Mouse (Mus musculus): ENCODE results near the gene Ddx28. TPM values are rescaled to one million over a fixed set of nuclear protein-coding genes. Genes with fewer than 3 reads are reported as not detected.

Gene Ddx28
- polyA plus RNA-seq, 1 experiment from 2014 or later: 19.7 TPM

- no peak overlapping the region for H3K4me2 ChIP-seq (replicated peaks)
- ATAC-seq (ENCODE audit: low FRiP score, low read depth): no peak
- WGBS: 85% methylated on average over 10 of the region's 10 CpGs
- H3K9me3 ChIP-seq: no peaks in the 10 kb centered on the region
- peaks cover 39% of the 10 kb centered on the region for H3K36me3 ChIP-seq
- peaks cover 45% of the 10 kb centered on the region for H3K4me1 ChIP-seq
- no peak overlapping the region for H3K9ac ChIP-seq
- H3K27ac ChIP-seq: no peak overlapping the region
- no peaks in the 10 kb centered on the region for H3K27me3 ChIP-seq
- no peak overlapping the region for H3K4me3 ChIP-seq
Observed at GRCm38 (mm10) chr8:105961536-105961935, 50.1 kb downstream of the Ddx28 start.

GRCm38 (mm10) chr8:105961101-105961500, 50.6 kb downstream of the Ddx28 start:
- no peaks in the 10 kb centered on the region for H3K27me3 ChIP-seq
- H3K27ac ChIP-seq: no peak overlapping the region
- H3K9ac ChIP-seq: no peak overlapping the region
- 70% methylated on average over 14 of the region's 14 CpGs for WGBS
- peaks cover 43% of the 10 kb centered on the region for H3K36me3 ChIP-seq
- no peak overlapping the region for H3K4me3 ChIP-seq
- no peak overlapping the region for H3K4me2 ChIP-seq (replicated peaks)
- no peaks in the 10 kb centered on the region for H3K9me3 ChIP-seq
- ATAC-seq (ENCODE audit: low FRiP score, low read depth): no peak
- peaks cover 40% of the 10 kb centered on the region for H3K4me1 ChIP-seq

Other genes with a start within 250 kb of the Ddx28 start
- gene Ranbp10, start 184.5 kb downstream of the Ddx28 start, polyA plus RNA-seq (2015; fragmentation: Nextera tagmentation; extraction: Ambion mirVana): 15.1 and 16.2 TPM in 2 replicates
- gene Tsnaxip1, start 184.2 kb downstream of the Ddx28 start, polyA plus RNA-seq (2015; fragmentation: Nextera tagmentation; extraction: Ambion mirVana): 0.20 and 0.27 TPM in 2 replicates
- 52.1 and 54.6 TPM in 2 replicates for gene Cenpt, start 158.6 kb downstream of the Ddx28 start, polyA plus RNA-seq (2015; fragmentation: Nextera tagmentation; extraction: Ambion mirVana)
- gene Thap11, start 156.8 kb downstream of the Ddx28 start, polyA plus RNA-seq (2015; fragmentation: Nextera tagmentation; extraction: Ambion mirVana): 79.0 and 83.0 TPM in 2 replicates
- gene Nutf2, start 151.3 kb downstream of the Ddx28 start, polyA plus RNA-seq (2015; fragmentation: Nextera tagmentation; extraction: Ambion mirVana): 253 and 274 TPM in 2 replicates
- 54.6 and 61.5 TPM in 2 replicates for gene Edc4, start 131.0 kb downstream of the Ddx28 start, polyA plus RNA-seq (2015; fragmentation: Nextera tagmentation; extraction: Ambion mirVana)
- gene Nrn1l, start 118.3 kb downstream of the Ddx28 start, polyA plus RNA-seq (2015; fragmentation: Nextera tagmentation; extraction: Ambion mirVana): 0.60 TPM in 1 of 2 replicates, not detected in the other
- gene Pskh1, start 111.4 kb downstream of the Ddx28 start, polyA plus RNA-seq (2015; fragmentation: Nextera tagmentation; extraction: Ambion mirVana): 45.9 and 46.2 TPM in 2 replicates
- 1.4 and 1.7 TPM in 2 replicates for gene Ctrl, start 78.0 kb downstream of the Ddx28 start, polyA plus RNA-seq (2015; fragmentation: Nextera tagmentation; extraction: Ambion mirVana)
- gene Psmb10, start 73.4 kb downstream of the Ddx28 start, polyA plus RNA-seq (2015; fragmentation: Nextera tagmentation; extraction: Ambion mirVana): 29.2 and 32.0 TPM in 2 replicates
- 2.8 TPM in 2 replicates for gene Lcat, start 68.5 kb downstream of the Ddx28 start, polyA plus RNA-seq (2015; fragmentation: Nextera tagmentation; extraction: Ambion mirVana)
- gene Slc12a4, start 45.8 kb downstream of the Ddx28 start, polyA plus RNA-seq (2015; fragmentation: Nextera tagmentation; extraction: Ambion mirVana): 48.8 and 56.3 TPM in 2 replicates
- not detected in 2 replicates for gene Dpep3, start 32.5 kb downstream of the Ddx28 start, polyA plus RNA-seq (2015; fragmentation: Nextera tagmentation; extraction: Ambion mirVana)
- 27.3 and 27.5 TPM in 2 replicates for gene Dus2, start 20.5 kb downstream of the Ddx28 start, polyA plus RNA-seq (2015; fragmentation: Nextera tagmentation; extraction: Ambion mirVana)
- not detected in 2 replicates for gene Dpep2nb, start 5.9 kb downstream of the Ddx28 start, polyA plus RNA-seq (2015; fragmentation: Nextera tagmentation; extraction: Ambion mirVana)
- 9.1 and 9.4 TPM in 2 replicates for gene Nfatc3, start 47.0 kb upstream of the Ddx28 start, polyA plus RNA-seq (2015; fragmentation: Nextera tagmentation; extraction: Ambion mirVana)
- 11.5 and 13.8 TPM in 2 replicates for gene Esrp2, start 125.1 kb upstream of the Ddx28 start, polyA plus RNA-seq (2015; fragmentation: Nextera tagmentation; extraction: Ambion mirVana)
- gene Pla2g15, start 138.5 kb upstream of the Ddx28 start, polyA plus RNA-seq (2015; fragmentation: Nextera tagmentation; extraction: Ambion mirVana): 19.6 and 20.5 TPM in 2 replicates
- 59.0 and 68.9 TPM in 2 replicates for gene Slc7a6, start 157.0 kb upstream of the Ddx28 start, polyA plus RNA-seq (2015; fragmentation: Nextera tagmentation; extraction: Ambion mirVana)
- gene Slc7a6os, start 199.1 kb upstream of the Ddx28 start, polyA plus RNA-seq (2015; fragmentation: Nextera tagmentation; extraction: Ambion mirVana): 41.8 and 44.7 TPM in 2 replicates
- gene Prmt7, start 199.1 kb upstream of the Ddx28 start, polyA plus RNA-seq (2015; fragmentation: Nextera tagmentation; extraction: Ambion mirVana): 46.2 and 51.8 TPM in 2 replicates

Data from limb, embryonic 13.5 days (tissue).